Mouse (Mus musculus) lung, postnatal 4 days (tissue): ENCODE results near the gene Gtsf1l.
"Not testable (repeated sequence)": the region's sequence is repeated elsewhere in the genome, so short reads cannot be mapped to it uniquely, and the experiment has no call there.

Source experiments
- DNase-seq, 2 experiments: peaks; one replicate each; pipeline ENCODE4 v3.0.0; 2021

Gene Gtsf1l

DNA sequence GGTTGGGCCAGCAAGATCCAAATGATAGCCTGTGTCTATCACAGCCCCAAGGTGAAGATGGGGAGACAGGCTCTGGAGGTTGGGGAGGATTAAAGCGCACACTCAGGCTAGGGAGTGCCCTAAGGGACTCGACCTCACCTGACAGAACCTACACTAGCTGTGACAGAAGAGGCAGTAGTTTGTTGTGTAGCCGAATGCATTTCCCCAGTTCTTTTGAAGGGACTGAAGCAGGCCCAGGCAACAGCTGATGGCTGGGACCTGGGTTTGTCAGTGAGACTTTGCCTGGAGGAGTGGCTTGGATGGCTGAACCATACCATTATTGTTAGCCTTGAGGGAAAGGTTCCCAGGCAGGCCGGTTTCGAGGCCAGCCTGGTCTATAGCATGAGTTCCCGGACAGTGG is 2.6 kb downstream of the Gtsf1l start:
- no peak for DNase-seq

DNA sequence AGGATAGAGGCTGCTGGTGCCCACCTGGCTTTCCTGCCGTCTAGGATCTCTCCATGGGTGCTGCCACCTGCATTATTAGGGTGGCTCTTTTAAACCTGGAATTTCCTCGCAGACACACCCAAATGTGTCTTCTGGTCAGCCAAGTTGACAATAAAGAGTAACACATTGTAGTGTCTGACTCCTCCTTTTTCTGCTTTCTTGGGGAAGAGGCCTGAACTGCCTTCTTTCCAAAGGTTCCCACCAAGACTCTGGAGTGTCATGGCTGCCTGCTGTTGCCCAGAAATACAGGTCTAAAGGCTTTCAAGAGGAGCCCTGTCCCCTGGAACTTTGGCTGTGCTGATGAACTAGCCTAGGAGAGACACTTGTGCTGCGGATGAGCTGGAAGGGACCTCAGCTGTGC is 3.1 kb downstream of the Gtsf1l start:
- no peak for DNase-seq

DNA sequence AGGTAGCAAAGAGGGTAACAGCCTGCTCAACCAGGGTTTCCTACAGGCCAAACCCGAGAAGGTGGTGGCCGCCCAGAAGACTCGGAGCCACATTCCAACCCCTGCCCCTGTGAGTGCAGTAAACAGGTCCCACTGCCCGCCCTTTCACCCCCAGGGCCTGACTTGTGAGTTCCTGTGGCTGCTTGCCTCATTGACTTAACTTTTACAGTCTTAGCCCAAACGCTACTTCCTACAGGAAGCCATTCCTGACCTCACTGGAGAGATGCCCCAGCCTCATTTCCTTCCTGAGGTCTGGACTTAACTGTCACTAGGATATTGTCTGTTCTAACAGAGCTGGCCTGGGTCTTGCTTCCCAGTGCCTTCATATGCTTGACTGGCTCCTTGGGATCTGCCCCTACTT is 5.1 kb downstream of the Gtsf1l start:
- no peak for DNase-seq

DNA sequence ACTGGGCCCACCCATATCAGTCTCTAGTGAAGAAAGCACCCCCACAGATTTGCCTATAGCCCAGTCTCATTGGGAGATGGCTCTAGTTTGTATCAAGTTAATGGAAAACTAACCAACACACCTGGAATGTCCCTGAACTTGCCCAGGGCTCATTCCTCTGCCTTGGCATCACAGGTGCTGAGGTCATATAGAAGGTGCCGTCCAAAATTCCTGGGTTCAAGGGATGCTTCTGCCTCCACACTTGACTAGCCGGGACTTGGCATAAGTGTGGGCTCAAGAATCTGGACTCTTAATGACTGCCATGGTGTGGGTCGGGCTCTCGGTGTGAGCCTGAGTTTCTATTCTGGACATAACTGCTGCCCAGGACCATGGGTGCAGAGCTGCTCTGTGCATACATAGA is 8.6 kb downstream of the Gtsf1l start:
- DNase-seq = no peak

DNA sequence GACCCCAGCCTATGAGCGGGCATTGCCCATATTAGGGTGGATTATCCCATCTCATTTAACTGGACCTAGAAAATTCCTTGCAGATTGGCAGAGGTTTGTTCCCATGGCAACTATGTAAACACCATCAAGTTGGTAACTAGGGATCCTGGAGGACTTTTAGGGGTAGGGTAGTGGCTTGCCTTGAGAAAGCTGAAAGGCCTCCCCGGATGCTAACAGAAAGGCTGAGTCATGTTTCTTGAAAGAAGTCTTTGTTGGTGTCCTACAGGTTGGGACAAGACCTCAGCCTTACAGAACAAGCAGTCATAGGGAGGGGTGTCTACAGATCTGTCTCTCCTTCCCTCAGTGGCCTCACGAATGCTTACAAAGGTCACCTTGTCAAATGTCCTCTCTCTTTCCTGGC is 12.4 kb downstream of the Gtsf1l start:
- DNase-seq = no peak

DNA sequence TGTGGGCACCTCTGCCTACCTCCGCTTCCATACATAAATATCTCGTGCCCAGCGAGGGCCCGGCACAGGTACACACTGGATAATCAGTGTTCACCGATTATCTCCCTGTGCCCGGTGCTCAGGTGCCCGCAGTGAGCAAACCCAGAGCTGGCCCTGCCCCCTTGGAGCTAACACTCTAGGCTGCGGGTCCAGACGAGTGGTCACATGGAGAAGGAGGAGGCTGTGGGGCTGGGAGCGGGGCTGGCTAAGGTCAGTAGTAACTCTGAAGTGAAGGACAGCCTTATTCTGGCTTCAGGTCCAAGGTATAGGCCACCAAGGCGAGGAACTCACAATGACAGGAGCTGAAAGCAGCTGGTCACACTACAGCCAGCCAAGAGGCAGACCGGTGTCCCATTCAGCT is 12.8 kb downstream of the Gtsf1l start:
- DNase-seq = no peak

DNA sequence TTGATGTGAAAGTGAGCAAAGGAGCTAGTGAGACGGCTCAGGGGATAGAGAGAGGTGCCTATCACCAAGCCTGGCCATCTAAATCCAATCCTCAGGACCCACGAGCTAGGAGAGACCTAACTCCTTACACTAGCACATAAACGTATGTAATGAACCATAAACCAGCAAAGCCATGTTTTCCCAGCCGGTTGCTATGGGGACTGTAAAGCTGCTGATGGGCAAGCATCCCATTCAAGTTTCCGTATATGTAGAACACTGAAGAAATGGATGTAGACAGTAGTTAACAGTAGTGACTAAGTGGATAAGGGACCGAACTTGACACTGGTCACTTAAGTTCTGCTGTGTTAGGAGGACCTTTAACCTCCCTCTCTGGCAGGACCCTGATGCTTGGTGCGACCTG is 13.6 kb downstream of the Gtsf1l start:
- DNase-seq = no peak

DNA sequence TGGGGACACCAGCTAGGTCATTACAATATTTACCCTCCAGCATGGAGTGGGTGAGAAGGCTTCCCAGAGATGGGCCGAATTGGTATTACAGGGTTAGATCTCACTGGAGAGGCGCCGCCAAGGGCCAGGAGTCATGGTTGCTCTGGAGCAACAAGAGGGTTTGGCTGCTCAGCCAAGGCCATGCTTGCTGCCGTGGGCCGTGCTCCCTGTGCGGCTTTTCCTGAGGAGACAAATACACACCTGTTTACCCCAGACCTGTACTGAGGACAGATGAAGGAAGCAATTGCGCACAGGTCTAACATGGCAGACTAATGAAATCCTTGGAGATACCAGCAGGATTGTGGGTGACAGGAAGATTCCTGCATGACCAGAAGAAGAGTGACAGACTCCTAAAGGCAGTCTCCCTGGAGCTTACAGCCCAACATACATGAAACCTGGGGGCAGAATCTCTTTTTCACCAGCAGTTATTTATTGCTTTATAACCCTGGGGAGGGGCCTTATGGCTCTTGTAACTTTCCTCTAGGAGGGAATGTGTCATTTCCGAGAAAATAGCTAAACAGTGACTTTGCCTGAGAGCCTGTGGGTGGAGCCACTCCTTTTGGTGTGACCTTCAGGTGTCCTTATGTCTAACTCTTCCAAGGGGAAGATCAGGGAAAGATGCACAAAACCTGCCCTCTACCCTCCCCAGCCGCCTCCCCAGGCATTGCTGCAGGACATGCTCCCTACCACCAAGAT is 14.5 kb downstream of the Gtsf1l start:
- no peak for DNase-seq

DNA sequence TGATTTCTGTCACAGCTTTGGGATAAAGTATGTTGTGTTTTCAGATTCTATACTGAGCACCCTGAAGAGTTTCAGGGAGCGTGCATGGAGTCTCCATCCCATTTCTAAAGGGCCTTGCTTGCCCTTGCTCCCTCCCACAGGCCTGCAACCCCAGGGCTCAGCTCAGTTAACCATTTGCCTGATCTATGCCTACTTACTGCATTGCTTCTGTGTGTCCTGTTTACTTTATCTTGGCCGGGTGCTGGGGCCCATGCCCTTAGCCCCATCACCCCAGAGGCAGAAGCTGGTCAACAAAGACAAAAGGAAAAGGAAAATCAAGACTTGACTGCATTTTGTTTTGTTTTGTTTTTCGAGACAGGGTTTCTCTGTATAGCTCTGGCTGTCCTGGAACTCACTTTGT is 16.1 kb downstream of the Gtsf1l start:
- no peak for DNase-seq

DNA sequence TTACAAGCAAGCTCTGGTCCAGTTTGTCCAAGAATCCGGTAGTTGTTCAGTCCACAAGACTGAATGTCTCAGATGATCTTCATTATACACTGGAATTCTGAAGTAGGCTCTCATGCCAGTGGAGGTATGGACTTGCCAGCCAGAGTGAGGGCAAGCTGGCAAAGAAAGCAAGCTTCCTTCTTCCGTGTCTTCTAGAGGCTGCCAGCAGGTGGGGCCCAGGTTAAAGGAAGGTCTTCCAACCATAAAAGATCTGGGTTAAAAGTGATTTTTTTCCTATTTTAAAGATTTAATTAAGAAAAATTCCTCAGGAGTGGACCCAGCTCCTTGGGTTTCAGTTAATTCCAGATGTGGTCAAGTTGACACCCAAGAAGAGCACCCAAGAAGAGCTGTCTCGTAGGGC is 17.4 kb downstream of the Gtsf1l start:
- no peak for DNase-seq

DNA sequence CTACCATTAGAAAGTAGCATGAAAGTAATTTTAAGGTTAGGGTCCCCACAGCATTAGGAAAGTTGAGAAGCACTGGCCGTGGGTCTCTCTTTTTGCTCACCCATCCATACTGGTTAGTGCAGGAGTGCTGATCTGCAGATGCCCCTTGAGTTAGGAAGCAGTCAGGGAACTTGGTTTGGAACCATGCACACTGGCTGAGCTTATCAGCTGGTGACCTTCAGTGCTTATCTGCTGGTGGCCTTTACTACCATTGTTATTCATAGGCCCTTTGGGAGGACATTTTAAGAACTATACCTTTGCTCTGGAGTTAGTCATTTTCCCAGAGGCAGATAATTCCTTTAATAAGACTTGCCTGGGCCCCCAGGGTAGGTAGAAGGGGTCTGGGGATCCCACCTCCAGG is 20.4 kb downstream of the Gtsf1l start:
- DNase-seq = no peak

DNA sequence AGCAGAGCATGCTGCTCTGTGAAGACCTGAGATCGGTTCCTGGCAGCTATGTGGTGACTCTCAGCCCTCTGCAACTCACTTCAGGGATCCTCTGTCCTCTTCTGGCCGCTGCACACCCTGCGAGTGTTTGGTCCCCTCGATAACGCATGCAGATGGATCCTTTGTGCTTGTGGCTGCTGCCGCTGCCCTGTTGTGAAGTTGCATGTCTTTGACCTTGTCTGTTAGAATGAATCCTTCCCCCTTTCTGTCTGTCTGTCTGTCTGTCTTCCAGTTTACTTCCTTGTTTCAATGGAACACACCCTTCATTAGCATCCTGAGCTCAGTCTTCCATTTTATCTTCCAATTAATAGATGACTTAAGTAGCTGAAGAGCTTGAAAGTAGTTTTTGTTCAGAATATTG is 21.3 kb downstream of the Gtsf1l start:
- no peak for DNase-seq

DNA sequence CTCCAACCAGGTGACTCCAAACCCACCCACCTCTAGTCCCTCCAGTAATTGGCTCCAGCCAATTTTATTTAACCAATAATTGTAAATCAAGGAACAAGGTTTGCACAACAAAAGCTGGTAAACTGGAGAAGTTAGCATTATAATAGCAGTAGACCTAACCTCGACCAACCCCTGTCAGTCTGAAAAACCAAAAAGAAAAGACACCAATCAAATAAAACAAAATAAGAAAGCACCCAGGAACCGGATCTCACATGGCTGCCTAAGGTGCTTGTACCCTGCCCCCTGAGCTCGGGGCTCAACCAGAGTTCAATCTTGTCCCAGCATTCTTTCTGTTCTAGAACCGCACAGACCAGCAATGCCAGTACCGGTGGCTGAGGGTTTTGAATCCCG is 25.5 kb downstream of the Gtsf1l start:
- DNase-seq = no peak

DNA sequence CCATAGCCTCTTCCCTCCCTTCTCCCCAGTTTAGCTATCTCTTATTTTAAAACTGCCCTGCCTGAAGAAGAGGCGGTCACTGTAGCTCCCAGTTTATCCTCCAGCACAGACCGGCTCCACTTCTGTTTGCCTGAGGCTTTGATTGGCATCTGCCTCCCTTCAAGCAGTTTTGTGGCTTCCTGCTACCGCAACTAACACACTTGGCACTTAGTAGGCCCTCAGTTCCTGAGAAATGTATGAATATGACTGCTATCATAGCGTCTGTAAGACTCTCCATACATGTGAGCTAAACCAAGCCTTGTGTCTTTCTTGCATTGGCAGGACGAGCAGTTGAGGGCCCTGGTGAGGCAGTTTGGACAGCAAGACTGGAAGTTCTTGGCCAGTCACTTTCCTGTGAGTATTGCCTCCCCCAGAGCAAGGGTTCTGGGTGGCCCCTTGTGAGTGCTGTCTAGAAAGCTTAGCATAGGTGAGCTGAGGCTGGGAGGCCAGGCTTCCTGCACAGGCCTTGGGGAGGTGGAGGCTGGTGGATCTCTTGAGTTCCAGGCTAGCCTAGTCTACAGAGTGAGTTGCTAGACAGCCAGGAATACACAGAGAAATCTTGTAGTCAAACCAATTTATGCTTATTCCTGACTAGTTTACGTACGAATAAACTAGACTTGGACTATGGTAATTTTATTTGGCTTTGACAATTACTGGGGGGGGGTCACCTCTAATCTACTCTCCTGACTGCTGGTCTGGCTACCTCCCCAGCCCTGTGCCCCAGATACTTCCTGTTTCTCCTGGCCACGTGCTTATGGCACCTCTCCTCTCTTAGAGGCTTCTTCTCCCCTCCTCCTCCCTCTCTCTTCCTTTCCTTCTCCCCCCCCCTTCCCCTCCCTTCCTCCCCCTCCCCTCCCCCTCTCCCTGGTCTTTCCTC is 26.2 kb downstream of the Gtsf1l start:
- no peak for DNase-seq

DNA sequence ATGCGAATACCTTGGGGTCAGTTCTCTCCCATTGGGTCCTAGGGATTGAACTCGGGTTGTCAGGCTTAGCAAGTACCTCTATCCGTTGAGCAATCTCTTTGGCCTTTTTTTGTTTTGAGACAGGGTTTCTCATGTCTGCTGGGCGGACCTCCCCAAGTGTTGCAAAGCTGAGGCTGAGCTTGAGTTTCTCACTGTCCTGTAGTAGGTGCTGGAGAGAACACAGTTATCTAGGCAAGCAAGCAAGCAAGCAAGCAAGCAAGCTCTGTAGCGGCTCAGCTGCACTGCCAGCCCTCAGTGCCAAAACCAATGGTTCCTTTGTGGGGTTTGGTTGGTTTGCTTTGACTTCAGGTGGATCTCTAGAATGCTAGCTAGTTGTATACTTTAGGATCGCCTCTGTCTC is 27.0 kb downstream of the Gtsf1l start:
- no peak for DNase-seq

DNA sequence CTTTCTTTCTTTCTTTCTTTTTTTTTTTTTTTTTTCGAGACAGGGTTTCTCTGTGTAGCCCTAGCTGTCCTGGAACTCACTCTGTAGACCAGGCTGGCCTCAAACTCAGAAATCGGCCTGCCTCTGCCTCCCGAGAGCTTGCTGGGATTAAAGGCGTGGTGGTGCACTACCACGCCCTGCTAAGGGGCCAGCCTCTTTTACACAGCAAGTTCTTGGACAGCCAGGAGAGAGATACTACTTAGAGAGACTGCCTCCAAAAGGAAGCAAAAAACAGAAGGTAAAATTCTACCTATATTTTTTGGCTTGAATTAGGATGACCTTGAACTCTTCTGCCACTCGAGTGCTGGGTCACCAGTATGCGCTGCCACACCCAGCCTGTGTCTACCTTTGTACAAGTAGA is 28.7 kb downstream of the Gtsf1l start:
- DNase-seq = not testable (repeated sequence)

DNA sequence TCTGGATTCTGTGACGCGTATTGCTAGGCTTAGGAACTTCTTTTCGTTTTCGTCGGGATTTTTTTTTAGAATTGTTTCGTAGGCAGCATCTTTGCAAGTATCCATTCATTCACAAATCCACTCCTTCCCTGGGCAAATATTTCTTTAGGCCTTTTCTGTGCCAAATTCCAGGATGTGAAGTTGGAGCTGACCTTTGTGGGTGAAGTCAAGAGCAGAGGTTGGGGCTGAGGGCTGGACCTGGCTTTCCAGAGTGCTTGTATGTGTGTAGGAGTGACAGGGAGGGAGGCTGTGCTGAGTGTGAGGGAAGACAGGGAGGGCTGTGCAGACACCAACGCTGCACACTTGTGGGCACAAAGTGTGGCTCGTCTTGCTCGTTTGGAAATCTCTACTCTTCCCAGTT is 31.1 kb downstream of the Gtsf1l start:
- peak; percentile 10 to 35 for DNase-seq

DNA sequence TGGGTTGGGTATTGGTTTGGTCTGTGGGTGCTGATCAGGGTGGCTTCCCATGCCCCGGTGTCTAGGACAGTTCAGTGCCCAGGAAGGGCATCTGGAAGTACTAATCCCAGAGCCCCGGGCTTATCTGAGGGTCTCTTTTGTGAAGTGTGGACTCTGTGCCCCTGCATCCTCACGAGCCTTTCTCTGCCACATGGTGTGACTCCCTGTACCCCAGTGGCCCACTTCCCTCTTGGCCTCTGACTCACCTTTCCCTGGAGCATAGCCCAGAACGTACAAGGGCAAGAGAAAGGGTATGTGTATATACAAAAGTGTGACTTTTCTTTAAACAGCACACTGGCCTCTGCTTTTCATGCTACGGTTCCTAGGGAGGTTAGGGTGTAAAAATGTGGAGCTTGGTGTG is 31.9 kb downstream of the Gtsf1l start:
- DNase-seq = no peak

DNA sequence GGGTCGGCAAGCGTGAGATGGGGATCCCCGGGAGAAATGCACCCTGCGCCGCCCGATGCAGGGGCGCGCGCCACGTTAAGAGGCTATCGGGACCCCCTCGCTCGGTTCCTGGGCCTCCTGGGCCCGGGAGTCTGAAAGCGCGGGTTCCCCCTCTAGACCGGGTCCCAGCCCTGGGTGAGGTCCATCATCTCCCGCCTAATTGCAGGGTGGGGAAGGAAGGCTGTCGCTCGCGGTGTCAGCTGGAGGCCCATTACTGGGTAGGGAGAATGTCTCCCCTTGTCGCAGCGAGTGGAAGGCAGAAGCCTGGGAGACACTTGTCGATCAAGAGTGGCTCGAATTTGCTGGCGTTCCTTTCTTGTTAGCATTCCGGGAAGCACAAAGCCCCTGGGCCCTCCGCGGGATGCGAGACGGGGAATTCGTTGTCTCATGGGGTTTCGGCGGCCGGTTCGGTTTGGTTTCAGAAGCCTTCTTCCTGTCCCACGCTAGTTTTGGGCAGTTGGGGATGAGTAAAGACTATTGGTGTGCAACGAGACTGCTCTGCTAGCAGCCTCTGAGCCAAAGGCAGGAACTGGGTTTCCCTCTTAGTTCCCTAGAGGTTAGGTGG is 32.7 kb downstream of the Gtsf1l start:
- peak in 1 of 2 experiments; percentile 18 for DNase-seq

DNA sequence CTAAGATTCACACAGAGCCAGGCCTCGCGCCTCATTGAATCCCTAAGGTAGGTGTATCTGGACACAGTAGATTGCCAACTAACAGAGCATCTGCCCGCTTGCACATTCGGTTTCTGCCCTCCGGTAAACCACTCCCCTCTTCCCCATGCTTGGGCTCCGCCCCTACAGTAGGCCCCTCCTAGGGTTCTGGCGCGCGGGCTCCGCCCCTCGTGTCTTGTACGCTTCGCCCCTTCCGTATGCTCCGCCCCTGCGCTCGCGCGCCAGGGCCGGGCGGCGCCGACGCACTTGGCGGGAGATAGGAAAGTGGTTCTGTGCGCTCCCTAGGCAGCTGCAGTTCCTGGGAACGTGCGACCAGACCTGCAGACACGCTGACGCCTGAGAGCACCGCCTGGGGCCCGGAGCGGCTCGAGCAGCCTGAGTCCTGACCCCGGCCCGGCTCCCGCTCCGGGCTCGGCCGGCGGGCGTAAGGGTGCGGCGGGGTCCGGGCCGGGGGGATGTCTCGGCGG is 33.3 kb downstream of the Gtsf1l start, which contains the start of gene Mybl2:
TSS of gene Mybl2 (plus strand) at position 353 of the 506 bp plus-strand sequence.
- DNase-seq = peak; percentile 95 to 96

DNA sequence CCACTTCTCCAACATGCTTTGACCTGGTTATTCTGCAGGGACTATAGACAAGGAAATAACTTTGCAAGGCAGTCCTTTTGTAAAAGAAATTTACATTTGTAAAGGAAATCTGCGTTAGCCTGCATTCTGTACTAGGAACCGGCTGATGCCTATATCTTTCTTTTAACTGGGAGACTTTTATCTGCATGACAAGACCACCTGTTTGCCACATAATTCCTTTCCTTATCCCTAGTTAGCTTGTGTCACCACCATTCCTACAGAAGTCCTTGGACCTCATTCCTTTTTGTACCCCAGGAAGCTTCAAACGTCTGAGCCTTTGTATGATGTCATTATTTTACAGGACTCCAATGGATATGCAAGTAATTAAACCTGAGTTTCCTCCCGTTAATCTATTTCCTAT is 34.8 kb downstream of the Gtsf1l start:
- DNase-seq = no peak

DNA sequence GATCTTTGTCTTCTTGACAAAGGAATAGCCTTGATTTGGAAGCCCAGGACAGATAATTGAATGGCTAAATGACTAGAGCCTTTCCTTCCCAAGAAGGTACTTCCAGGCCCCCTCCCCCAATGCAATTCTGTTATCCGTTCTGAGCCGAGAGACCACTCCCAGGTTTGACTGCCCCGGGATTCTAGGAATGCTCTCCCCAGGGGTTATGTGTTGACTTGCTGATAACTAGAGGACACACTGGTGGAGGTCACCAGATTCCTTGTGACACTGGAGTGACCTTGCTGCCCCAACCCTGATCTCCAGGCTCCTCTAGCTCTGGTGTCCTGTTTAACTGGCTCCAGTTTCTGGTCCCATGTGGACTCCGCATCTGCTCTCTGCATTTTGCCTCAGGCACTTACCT is 35.6 kb downstream of the Gtsf1l start:
- no peak for DNase-seq

DNA sequence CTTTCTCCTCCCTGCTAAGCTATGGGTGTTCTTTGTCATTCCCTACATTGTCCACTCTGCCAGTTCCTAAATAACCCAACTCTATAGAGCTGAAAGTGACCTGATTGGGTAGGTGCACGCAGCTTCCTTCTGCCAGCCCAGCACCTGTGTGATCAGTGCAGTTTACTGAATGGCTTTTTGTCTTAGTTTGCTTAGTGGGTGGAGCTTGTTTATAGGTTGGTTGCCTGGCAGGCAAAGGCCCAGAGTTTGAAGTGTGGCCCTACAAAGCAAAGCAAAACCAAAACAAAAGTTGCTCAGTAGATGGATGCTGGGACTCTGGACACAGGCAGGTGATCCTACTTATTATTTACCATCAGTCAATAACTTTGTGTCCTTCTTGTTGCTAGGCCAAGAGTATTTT is 36.0 kb downstream of the Gtsf1l start:
- no peak for DNase-seq

DNA sequence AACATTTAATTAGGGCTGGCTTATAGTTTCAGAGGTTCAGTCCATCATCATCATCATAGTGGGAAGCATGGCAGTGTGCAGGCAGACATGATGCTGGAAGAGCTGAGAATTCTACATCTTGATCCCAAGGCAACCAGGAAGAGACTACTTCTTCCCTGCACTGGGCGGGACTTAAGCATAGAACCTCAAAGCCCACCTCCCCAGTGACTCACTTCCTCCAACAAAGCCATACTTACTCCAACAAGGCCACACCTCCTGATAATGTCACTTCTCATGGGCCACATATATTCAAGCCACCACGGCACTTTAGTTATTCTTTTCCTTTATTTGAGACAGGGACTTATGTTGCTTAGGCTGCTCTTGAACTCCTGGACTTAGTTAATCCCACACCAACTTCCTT is 38.5 kb downstream of the Gtsf1l start:
- DNase-seq = no peak
